Mouse (Mus musculus): ENCODE results near the gene Nmt1. TPM values are rescaled to one million over a fixed set of nuclear protein-coding genes. Genes with fewer than 3 reads are reported as not detected.

Nmt1 gene
- total RNA-seq, 2 experiments from 2014 or later, result 105 to 107 TPM

DNA sequence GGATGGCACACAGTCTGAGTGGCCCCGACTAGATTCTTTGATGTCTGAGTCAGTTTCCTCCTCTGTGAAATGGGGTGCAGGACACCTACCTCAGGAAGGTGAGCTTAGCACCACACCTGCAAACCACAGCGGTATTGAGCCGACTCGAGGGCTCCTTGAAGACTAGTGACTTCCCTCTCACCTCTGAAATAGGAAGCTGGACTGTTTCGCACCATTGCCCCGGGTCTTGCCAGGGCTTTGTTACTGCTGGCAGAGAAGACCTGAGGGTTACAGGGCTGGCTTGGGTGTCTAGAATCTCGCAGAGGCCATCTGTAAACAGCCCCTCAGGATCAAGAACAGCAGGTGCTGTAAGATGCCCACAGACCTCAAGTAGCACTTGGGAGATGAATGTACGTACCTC, 72.4 kb downstream of the Nmt1 start:
- DNase-seq (ENCODE audit: low spot score in 2 of 2), result no peak
- intact Hi-C loops (cut with DNase I), result loop anchor here (5.0 kb wide), 1 partner anchor 222 kb away; no protein-coding TSS in a partner anchor

DNA sequence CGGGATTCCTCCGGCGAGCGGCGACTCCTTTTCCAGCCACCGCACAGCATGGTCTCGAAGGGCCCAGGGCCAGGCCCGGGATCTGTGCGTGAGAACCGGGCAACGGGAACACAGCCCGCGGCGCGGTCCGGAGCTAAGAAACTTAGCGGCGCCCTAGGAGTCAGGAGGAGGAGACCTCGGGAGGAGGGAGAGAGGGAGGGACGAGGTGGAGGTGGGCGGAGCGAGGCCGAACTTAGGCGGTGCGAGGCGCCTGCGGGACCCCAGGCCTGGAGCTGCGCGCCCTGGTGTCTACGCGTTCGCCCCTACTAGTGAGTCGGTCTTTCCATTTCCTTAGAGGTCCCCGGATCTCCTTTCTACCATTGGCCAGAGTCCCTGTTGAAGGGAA, 73.5 kb downstream of the Nmt1 start, which contains the start of the genes Plcd3 and Acbd4:
TSS of gene Plcd3 (minus strand) at position 178 of the 385 bp plus-strand sequence.
TSS of gene Acbd4 (plus strand) at position 202 of the 385 bp plus-strand sequence.
- intact Hi-C loops (cut with DNase I), result loop anchor here (5.0 kb wide), 1 partner anchor 221 kb away; no protein-coding TSS in a partner anchor
- DNase-seq (ENCODE audit: low spot score in 2 of 2), result peak; percentile 58 to 70

DNA sequence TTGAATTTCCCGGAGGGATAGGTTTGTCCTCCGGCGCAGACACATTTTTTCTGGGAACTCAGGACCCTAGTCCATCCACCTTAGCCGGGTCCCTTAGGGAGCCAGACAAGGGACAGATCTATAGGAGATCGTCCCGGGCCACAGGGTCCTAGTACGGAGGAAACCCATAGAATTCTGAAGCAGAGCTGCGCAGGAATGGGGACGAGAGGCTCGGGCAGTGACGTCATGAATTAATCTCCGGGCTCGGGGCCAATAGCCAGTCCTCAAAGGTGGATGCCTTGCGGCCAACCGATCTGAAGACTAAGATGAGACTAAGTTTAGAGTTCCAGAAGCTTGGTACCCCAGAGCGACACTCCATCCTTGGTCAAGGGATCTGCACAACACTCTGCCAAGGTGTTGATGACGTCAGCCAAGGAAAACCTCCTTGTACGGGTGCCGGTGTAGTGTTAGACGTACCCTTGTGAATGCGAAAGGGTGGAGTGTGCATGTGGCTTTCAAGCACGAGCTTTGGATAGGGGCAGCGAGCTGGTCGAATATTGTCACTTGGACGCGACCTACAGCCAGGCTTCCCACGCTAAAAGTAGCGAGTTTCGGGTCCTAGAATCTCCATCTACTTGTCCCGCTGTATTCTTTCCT, 74.0 kb downstream of the Nmt1 start:
- intact Hi-C loops (cut with DNase I), result loop anchor here (1.0 to 5.0 kb wide), 2 partner anchors 57 to 220 kb away; no protein-coding TSS in a partner anchor
- DNase-seq (ENCODE audit: low spot score in 2 of 2), result peak; percentile 70 to 81

DNA sequence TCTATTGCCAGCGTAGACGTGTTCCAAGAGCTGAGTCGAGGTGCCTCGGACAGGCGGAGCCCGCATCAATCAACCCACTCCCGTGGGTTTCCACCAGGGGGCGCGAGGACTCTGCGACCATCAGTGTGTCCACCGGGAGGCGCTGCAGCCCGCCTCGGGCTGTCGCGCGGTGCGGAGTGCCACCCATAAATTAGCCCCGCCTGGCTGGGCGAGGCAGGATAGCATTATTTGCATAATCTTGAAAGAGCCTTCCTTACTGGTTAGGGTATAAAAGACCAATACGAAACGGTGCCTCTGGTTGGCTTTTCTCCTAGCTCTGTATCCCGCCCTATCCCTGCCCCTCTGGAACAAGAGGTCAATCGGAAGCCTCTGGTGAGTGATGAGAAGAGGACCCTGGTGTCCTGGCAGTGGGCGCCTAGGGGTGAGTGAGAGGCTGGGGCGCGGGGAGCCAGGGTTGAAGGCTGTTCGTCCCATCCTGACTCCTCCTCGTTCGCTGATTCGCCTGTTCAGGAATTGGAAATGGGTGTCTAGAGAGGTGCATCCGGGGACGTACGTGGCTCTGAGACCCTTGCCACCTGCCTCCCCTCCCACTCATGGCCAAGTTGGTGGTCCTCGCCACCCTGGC, 74.8 kb downstream of the Nmt1 start:
- peak; percentile 97 for DNase-seq (ENCODE audit: low spot score in 2 of 2)
- intact Hi-C loops (cut with DNase I), result loop anchor here (1.0 to 5.0 kb wide), 2 partner anchors 56 to 219 kb away; no protein-coding TSS in a partner anchor

DNA sequence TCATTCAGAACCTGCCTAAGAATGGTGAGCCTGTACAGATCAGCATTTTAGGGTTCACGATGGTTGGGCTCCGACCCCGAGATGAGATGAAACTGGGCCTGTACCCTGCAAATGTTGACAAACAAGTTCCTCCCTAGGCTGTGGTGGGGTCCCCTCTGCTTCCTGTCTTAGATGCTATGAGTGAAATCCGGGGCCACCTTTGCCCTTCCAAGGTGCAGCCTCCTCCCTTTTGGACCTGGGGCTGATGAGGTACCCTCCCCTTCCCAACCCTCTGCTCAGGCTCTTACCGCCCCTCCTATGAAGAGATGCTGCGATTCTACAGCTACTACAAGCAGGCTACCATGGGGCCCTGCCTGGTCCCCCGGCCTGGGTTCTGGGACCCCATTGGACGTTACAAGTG, 75.6 kb downstream of the Nmt1 start:
- no peak for DNase-seq (ENCODE audit: low spot score in 2 of 2)
- intact Hi-C loops (cut with DNase I), result loop anchor here (5.0 kb wide), 1 partner anchor 219 kb away; no protein-coding TSS in a partner anchor

DNA sequence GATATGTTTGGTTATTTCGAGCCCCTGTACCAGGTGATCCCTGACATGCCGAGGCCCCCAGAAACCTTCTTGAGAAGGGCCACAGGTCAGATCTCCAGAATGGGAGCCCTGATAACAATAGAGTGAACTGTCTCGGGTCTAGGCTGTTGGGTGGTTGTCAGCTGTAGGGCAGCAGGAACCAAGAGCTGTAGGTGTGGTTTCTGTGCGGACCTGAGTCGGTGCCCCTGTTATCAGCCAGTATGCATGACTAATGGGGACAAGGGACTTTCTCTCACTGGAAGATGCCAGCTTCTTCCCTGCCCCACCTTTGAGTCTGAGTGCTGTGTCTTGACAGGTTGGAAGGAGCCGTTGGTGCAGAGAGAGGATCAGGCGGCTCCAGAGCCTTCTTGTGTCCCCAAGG, 76.5 kb downstream of the Nmt1 start:
- intact Hi-C loops (cut with DNase I), result loop anchor here (5.0 kb wide), 1 partner anchor 218 kb away; no protein-coding TSS in a partner anchor
- DNase-seq (ENCODE audit: low spot score in 2 of 2), result no peak

DNA sequence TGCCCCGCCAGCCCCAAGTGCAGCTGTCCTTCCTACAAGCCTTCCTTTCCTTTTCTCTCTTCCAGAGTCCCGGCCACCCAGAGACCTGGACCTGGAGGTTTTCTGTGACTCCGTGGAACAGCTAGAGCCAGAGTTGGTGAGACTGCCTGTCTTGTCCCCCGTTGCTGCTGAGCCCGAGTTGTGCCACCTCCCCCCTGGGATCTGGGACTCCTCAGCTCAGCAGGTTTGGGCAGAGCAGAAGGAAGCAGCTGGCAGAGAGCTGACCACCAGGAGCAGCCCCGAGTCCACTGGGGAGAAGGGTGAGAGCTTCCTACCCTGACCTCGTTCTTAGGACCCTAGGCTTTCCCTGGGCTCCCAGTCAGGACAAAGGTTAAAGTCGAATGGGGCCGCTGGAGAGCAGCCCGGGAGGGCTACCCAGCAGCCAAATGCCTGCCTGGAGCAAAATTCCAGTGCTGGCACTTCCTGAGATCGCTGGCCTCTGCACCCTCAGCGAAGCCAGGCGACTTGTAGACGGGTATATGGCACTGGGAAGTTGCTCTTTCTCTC, 77.3 kb downstream of the Nmt1 start:
- intact Hi-C loops (cut with DNase I), result no loop called here
- no peak for DNase-seq (ENCODE audit: low spot score in 2 of 2)

DNA sequence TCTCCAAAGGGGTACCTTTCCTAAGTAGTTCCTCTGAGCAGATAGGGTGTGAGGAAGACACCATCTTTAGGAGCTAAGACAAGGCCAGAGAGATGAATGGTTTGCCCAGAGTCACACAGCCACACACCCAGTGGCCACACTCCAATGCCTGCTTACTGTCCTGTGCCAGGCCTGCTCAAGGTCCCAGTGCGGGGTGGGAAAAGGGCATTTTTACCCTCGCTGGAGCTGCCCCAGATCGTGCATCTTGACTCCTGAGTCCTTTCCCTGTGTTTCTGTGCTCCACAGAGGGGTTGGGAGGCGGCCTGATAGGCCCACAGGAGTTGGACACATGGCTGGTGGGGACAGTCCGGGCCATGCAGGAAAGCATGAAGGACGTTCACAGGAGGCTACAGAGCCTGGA, 77.8 kb downstream of the Nmt1 start:
- intact Hi-C loops (cut with DNase I), result no loop called here
- DNase-seq (ENCODE audit: low spot score in 2 of 2), result no peak

DNA sequence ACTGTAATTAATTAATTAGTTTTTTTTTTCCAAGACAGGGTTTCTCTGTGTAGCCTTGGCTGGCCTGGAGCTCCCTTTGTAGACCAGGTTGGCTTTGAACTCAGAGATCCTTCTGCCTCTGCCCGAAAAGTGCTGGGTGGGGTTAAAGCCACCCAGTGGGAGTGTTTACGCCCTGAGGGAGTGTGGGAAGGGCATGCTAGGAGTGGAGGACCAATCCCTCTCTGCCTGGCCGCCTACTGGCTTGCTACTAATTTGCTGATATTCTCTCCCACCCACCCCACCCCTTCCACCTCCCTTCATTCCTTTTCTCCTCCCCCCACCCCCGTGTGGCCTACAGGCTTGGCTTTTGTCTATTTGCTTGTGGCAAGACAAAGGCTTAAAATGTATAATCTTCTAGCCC, 78.4 kb downstream of the Nmt1 start:
- DNase-seq (ENCODE audit: low spot score in 2 of 2), result no peak
- intact Hi-C loops (cut with DNase I), result no loop called here

DNA sequence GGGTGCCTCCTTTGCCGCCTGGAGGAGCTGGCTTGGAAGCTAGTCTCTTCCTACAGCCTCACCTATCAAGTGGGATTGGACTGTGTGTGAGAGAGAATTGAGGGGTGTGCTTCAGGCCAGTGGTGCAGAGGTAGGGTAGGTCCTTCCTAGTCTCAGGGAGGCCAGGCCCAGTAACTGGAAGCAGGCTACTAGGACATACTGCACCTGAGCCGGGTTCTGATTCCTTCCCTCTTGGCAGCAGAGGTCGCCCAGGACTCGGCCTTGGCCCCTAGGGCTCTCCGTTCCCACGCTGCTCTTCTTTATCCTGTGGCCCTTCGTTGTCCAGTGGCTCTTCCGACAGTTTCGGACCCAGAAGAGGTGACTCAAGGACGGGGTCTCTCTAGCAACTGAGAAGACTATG, 83.3 kb downstream of the Nmt1 start:
- intact Hi-C loops (cut with DNase I), result no loop called here
- no peak for DNase-seq (ENCODE audit: low spot score in 2 of 2)

DNA sequence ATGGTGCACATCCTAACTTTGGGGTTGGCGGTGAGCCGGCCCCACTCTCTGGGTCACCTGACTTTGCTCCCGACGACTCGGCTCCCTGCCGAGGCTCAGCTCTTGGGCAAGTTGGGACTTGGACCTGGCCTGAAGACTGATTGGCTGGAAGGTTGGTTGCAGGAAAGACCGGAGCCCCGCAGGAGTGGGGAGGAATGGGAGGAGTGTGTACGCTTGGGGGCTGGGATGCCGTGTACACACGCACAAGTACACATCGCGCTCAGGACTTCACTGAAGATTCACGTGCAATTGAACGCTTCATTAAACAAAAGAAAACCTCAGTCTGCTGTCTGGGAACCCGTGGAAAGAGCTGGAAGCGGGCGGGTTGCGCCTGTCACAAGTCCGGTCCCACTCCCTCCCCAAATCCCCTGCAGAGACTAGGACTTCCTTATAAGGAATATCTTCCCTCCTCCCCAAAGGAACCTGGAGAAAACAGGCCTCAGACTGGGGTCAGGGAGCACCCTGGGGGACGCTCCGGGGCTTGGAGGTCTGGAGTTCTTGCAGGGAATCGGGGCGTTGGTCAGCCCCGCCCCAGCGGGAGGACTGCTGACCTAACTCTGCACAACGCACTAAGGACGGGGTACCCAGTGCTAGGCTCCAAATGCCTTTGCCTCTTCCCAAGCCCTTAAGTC, 84.0 kb downstream of the Nmt1 start:
- intact Hi-C loops (cut with DNase I), result no loop called here
- DNase-seq (ENCODE audit: low spot score in 2 of 2), result peak in 1 of 2 experiments; percentile 43

DNA sequence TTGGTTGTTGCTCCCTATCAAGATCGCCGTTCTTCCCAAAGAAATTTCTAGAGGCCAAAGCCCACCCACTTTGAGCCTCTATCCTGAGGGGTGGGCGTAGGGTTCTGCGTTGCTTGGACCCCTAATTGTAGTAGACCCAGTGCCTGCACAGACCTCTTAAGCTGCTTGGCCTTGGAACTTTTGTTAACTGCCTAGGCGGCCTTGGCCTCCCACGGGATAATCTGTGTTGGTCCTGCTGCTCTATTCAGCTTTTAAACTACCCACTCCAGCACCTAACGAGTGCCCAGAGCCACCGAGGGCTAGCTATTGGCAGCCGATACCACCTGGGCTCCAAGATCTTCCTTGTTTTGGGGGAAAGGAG, 84.5 kb downstream of the Nmt1 start:
- intact Hi-C loops (cut with DNase I), result no loop called here
- DNase-seq (ENCODE audit: low spot score in 2 of 2), result no peak

DNA sequence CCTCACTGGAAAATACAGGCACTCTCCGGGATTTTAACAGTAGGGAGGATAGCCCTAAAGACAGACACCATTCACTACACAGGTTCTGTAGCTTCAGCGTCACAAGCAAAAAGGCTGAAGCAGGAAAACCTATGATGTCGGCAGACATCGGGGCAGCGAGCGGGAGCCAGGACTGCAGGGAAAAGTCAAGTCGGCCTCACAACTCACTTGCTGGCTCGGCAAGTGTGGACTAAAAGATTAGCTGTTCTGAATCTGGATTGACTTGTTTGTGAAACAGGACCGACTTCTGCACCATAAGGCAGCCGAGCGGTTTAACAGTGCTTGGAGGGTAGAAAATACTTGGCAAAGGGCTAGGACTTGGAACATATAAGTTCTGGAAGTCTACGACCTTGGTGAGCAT, 85.0 kb downstream of the Nmt1 start:
- no peak for DNase-seq (ENCODE audit: low spot score in 2 of 2)
- intact Hi-C loops (cut with DNase I), result no loop called here

DNA sequence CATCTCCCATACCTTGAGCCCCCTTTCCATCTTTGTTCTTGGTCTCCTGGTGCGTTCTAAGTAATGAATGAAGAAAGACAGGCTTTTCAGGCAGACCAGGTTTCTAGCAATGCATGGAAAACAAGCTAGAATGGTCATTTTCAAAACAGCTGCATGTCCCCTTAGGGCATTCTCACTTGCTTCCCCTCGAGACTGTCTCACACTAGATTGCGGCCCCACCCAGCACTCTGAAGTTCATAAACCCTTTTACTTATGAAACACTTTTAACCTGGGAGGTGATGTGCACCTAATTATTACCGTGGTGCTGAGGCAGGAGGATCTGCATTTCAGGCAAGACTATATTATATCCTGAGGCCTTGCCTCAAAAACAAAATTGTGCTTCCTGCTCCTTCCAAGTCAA, 85.8 kb downstream of the Nmt1 start:
- intact Hi-C loops (cut with DNase I), result no loop called here
- DNase-seq (ENCODE audit: low spot score in 2 of 2), result no peak

DNA sequence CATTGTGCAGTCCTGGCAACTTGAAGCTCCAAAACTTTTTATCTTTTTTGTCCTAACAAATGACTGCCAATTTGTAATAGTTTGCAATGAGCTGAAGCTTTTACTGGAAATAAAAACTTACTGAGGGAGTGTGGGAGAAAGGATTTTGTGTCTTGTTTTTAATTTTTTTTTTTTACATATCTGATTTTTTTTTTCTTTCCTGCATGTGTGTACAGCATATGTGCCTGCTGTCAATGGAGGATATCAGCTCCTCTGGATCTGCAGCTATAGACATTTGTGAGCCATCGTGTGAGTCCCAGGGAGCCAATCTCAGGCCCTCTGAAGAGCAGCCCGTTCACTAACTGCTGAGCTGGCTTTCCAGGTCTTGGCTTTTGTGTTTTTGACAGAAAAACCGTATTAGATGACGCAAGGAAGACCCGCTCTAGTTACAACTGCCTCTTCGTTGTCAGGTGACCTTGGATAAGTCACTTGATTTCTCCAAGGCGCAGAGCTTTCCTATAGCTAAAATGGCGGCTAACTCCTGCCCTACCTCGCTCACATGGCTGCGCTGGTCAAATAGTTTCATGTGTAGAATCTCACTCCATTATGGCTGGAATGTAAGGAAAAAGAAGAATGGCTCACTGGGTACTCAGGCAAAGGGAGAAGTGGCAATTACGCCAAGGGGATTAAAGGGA, 86.4 kb downstream of the Nmt1 start:
- DNase-seq (ENCODE audit: low spot score in 2 of 2), result no peak
- intact Hi-C loops (cut with DNase I), result no loop called here

DNA sequence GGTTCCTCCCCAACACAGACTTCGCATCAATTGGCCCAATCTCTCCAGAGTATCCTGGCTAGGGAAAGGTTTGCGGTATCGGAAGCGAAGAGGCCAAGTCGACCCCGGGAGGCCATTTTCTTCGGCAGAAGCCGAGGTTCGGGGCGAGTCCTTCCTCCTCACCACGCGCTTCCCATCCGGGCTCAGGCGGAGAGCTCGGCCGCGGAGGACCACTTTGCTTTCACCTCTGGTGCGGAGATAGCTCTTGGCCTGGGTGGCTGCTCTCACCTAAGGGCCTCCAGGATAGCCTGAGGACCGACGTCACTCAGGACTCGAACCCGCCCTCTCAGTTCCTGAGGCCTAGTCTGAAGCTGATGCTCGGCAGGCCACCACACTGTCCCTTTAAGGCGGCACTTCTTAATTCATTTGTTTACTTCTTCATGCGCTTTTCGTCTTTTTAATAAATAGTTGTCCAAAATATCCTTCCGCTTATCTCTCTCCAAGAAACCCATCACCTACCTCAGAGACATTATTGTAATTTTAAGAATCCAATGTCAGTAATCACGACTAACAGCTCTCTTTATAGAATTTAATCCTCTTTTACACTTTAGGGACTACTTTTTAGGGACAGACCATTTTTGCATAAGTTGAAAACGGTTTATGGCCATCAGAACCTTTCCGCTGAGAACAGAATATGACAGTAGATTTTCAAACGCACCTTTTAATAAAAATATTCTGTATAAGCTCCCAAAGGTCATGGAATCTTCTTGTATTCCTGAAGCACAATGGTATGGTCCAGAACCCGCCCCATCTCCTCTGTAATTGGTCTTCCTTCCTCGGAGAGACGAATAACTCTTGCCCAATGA, 87.4 kb downstream of the Nmt1 start:
- intact Hi-C loops (cut with DNase I), result no loop called here

DNA sequence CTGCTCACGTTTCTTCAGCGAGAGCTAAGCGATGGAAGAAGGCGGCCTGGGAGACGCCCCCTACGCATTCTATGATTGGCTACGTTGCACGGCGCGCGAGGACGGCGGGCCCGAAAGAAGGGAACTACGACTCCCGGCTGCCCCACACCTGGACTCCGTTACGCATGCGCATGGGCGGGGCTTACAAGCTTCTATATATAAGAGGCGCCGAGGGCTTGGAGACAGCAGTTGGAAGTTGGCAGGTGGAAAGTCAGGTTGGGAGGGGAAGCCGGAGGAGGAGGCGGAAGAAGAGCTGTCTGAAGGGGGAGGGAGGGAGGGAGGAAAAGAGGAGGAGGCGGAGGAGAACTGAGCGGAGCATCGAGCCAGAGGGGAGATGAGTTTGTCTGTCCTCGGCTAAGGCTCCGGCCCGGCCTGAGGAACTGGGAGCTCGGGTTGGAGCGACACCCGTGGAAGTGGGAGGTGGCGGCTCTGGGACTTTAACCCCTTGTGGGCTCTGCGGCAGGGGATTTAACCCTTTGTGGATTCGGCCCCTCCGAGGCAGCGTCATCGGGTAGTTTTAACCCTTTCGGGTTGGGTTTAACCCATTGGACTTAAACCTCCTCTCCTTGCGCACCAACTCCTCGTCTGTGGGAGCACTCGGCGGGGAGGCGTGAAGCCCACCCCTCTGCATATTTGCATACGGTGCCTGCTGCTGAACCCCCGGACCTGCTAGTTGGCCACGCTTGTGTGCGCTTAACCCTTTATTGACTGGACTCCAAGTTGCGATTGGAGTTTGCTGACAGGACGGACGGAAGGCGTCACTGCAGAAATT, 88.2 kb downstream of the Nmt1 start, which contains the start of gene Hexim1:
TSS of gene Hexim1 (plus strand) at position 224 of the 811 bp plus-strand sequence.
- intact Hi-C loops (cut with DNase I), result no loop called here
- DNase-seq (ENCODE audit: low spot score in 2 of 2), result peak; percentile 100

More for the DNA sequence above, 87.4 kb downstream of the Nmt1 start:
- DNase-seq (ENCODE audit: low spot score in 2 of 2), result peak; percentile 78 to 88
